Mouse (Mus musculus) kidney, postnatal 10 days (tissue): Measurements from ENCODE around the gene Ak7.
A peak's percentile ranks its signal among the peaks of the same experiment; 100 is the strongest.

Experiments
- DNase-seq: peaks from one replicate; pipeline ENCODE4 v3.0.0; 2021; ENCODE audit warnings: mixed read lengths

Gene Ak7

DNA sequence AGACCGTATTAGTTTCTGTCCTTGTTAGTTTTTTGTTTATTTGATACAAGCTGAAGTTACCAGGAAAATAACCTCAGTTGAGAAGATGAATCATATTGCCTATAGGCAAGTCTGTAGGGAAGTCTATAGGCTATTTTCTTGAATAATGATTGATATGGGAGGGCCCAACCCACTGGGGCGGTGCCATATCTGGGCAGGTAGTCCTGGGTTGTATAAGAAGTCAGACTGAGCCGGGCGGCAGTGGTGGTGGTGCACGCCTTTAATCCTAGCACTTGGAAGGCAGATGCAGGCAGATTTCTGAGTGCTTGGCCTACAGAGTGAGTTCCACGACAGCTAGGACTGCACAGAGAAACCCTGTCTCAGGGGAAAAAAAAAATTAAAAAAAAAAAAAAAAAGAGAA lies 84.1 kb downstream of the Ak7 start:
- no peak for DNase-seq

DNA sequence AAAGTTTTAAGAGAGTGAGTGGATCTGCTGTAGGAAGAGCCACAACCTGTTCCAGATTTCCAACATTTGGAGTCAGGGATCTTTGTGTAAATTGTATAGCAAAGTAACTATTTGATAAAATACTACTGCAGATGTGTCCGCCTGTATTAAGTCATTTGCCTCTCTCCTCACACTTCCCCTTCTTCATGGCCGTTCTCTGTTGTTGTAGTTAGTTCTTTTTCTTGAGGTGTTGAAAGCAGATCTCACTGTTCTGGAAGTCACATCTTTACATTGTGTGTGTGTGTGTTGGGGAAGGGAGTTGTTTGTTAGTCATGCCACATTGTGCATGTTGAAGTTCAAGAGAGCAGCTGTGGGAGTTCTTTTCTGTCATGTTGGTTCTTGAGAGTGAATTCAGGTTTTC lies 89.1 kb downstream of the Ak7 start:
- no peak for DNase-seq

DNA sequence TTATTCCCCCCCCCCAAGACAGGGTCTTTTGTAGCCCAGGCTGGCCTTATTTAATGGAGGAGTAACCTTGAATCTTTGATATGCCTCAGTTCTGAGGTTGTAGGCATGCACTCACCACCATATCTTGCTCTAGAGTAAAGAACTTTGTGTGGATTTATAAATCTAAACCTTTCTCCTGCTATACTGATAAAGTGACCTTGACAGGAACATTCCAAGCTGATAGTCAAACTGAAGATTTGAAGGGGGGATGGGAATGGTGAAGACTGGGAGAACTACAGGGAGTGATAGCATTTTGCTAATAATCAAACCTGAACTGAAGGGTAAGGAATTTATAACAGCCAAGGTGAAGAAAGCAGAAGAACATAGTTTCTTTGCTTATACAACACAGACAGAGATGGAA lies 92.2 kb downstream of the Ak7 start:
- no peak for DNase-seq

DNA sequence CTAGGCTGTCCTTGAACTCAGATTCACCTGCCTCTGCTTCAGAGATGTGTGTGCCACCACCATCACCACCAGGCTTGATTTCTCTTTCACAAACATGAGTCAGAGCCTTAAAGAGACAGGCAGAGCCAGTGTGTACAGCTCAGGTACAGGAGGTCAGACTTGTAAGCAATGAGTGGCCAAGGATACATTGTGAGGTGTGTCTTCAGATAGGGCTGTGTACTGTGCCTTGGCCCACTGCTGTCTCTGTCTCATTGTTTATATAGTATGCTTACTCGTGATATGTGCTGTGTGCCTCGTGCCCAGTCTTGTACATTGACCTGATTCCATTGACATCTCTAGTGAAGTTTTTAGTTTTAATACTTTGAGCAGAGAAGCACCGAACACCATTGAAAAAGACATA lies 100.0 kb downstream of the Ak7 start:
- no peak for DNase-seq

DNA sequence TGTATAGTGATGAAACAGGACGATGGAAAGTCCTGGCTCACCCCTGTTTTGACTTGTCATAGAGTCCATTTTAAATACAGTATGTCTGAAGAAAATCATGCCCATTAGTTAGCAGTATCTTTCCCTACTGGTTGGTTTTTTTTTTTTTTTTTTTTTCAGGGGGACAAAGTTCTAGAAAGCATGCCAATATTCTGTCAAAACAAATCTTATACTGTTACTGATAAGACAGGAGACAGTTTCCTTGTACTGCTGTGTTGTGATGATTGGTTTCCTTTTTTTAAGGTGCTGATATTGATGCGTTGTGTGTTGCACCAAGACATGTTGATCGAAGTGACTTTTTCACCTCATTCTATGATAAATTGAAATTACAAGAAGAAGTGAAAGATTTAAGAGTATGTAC lies 100.4 kb downstream of the Ak7 start:
- no peak for DNase-seq

DNA sequence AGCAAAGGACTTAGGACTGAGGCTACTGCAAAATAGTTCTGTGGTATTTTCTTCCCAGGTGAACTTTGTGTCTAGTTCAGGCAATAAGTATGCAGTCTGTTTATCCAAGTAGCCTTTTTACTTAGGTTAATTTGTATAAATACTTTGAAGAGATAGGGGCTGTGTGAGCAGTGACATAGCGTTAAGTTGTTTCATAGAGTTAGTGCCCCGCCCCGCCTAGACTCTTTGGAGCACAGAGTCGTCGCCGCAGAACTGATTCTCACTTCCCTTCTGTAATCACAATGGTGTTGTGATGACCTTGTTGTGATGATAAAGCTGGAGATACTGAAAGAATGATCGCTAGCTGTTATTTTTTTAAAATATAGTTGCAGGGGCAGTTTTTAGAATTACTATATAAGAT lies 101.6 kb downstream of the Ak7 start:
- no peak for DNase-seq

DNA sequence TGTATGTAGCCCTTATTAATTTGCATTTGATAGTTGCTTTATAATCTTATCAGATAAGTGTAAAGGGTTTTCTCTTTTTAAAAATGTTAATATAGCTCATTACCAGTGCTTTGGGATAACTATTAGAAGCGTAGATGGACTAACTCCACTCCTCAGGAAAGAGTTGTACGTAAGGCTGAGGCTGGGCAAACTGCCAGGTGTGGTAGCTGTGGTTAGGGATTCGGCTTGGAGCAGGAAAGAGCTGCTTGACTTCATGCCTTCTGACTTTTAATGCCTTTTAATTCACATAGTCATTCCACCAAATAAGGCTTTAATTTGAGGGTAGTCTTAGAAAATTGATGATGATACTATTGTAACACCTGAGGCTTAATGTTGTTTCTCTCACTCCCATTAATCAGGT lies 103.2 kb downstream of the Ak7 start:
- DNase-seq: peak; percentile 50

DNA sequence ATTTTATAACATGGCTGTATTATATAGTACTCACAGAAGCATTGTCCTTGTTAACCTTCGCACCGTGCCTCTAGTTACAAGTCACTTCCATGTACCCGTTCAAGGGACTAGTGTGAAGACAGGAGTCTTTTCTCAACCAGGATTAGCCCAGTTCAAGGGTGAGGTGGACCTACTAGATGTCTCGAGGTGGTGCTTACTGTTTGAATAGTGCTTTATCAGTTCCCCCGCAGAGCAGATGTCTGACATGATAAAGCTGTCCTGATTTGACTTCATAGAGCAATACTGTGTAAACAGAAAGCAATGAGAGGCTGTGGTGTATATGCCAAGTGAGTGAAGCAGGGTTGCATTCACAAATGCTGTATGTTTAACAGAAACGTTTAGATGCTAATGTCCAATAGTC lies 104.8 kb downstream of the Ak7 start:
- no peak for DNase-seq

DNA sequence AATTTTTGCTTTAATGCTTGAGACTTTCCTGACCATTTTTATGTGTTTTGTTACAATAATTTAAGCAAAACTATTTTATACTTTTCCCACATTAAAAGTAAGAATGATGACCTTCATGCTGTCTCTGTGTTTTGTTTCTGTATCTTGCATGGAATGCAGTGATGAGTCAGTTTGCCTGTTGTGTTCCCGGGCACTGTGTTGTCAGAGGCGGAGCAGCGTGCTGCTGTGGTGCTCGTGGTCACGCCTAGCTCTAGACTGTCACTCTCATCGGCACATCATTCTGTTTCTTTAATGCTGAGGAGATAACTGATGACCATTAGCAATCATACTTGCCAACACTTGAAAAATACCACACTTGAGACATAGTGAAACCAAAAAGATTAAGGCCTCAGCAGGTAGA lies 108.2 kb downstream of the Ak7 start:
- DNase-seq: no peak

DNA sequence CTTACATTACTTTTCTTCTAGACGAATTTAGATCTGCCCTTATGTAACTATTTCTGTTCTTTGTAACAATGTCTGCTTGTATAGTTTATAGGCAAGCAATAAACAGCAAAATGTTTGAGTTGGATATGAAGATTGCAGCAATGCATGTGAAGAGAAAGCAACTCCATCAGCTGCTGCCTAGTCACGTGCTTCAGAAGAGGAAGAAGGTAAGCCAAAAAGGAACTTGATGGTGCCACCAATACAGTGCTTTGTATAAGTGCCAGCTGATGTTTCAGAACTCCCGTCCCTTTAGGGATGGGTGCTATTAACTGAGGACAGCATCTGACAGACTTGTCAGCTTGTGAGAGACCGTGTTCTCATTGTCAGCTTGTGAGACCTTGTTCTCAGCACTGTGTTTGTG lies 117.7 kb downstream of the Ak7 start:
- no peak for DNase-seq

DNA sequence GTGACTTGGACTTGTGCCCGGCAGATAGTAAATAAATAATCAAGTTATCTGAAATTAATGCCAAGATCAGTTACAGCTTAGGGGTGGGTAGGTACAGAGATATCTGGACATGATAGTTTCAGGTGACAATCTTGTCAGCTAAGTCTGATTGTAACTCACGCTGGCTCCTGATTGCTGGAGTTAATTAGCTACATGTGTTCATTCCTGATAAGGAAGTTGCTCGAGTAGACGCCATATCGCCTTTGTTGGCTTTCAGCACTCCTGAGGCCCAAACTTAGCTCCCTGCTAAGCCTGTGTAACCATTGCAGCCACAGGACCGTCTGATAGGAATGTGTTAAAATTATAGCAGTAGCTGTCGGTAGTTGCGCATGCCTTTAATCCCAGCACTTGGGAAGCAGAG lies 119.0 kb downstream of the Ak7 start:
- no peak for DNase-seq

DNA sequence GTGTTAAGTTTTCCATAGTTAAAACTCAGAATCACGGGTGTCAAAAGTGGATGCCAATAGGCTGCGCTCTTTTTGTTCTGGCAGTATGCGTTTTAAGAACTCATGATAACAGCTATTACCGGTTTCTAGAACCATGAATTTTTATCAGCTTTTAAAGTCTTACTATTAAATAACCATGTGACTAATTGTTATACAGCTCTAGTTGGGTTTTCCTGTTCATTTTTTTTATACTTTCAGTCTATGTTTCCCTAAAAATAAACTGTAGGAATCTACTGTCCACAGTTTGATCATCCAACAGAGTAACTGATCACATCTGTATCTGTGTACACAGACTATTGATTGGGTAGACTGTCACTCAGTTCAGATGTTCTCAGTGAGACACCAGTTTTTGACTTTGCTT lies 119.5 kb downstream of the Ak7 start:
- no peak for DNase-seq
